Mouse (Mus musculus) layer of hippocampus, adult 9-11 months (tissue): ENCODE measurements at regions not wholly inside any gene's neighbourhood (a gene's known extent, or its start where the extent isn't known, plus 50 kb on each side); places are given as distances from the start of the nearest gene placed in this dataset.

Experiments
- DNase-seq: peaks from one replicate; pipeline ENCODE4 v3.0.0; 2022

DNA sequence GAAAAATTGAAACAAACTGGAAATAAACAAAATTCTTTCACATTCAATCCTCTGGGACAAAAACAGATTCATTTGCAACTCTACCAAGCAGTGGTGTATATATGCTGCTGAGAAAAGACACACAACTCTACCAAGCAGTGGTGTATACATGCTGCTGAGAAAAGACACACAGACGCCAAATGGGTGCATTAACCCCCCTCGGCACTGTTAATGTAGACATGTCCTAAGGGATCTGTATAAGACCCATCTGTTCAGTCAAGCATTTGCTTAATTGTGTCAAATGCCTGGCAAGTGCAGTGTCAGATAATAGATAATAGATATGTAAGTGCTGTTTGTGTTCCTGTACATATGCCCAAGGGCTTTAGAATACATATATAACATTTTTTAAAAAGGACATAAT, 1035.2 kb upstream of the B3galt2 start:
- no peak for DNase-seq

DNA sequence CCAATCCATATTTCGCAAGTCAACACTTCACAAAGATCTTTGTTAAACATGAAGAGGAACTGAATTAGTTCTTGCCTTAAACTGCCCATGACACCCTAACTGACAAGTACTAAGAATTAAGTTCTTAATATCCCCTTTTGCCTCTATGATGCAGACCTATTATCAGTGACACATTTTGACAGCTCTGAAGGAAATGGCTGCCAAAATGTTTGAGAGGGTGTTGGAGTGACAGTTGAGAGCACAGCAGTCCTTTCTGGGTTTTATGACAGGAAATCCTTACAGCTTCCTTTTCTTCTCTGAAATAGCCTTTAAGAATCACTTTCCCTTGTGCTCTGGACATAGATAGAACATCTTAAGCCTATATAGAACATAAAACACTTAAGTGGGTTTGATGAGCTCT, 1034.4 kb upstream of the B3galt2 start:
- DNase-seq = no peak

DNA sequence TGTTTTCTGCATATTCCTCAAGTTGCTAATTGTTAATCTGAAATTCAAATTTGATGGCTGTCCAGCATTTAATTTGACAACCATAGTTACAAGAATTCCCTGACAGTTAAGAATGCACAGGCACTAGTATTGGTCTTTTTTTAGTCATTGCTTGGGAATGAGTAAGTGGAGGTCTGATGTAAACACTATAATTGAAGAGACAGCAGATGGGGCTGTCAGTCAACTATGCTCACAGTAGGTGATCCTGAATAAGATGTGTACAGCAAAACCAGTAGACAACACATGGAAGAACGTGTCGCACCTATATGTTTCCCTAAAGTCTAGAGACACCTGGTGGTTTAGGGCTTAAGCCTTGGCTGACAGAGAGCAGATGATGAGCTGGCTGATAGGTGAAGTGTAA, 1019.0 kb upstream of the B3galt2 start:
- DNase-seq = no peak

DNA sequence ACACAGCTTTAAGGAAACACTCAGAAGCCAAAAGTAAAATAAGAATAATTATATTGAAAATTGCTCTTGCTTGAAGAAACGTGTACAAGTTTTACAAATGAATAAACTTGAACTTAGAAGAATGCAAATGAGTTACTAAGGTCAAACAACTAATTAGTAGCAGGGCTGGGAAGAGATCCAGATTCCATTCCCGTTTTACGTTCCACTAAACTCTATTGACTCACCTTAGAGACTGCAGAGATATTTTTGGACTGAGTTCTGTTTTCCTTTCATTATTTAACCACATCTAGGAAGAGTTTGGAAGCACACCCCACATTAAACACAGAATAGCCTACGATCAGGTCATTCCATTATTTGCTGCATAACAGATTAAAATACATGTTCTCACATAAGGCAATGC, 1016.2 kb upstream of the B3galt2 start:
- DNase-seq = peak; percentile 3

DNA sequence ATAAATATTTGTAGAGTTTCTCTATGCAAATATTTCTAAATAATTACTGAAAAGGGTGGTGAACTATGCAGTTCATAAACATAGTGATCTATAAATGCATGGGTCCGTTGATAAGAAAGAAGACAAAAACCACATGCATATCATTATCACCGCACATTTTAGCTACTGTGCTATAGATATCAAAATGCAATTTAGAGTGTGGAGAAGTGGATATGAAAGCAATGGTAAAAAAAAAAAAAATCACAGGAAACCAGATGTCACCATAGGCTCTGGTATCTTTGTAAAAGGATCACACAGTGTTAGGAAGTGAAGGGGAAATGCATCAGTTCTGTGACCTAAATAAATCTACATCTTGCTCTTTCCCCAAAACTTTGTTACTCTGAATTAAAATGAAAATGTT, 985.2 kb upstream of the B3galt2 start:
- no peak for DNase-seq

DNA sequence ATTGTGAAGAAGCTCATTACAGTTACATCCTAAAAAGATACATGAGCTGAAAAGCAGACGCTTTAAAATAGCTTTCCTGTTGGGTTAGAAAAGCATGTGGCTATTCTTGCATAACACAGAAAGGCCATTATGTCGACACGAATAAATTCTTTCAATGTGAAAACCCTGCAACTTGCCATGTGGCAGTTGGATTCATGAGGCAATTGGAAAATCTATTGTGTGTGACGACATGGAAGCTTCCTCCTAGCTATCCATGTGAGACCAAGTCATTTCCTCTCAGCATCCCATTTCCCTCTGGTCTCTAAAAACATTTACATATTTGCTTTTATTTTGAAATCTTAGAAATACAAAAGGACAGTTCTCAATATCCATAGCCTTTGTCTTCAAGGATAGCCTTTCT, 975.2 kb upstream of the B3galt2 start:
- no peak for DNase-seq

DNA sequence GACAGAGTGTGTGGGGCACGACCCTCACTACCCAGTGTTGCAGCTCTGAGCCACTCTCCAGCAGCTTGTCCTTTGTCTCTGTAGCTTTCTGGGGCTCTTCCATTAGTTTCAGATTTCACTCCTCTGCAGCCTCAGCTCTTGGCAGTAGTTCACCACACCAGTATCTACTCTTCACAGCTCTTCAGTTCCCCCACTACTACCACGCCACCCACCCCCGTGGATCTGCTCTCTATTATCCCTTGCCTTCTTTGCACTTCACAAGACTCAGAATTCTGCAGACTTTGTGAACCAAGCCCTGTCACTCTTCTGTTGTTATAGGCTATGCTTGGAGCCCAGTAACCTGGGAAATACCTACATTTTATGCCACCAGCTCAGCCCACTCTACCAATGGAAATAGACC, 960.5 kb upstream of the B3galt2 start:
- DNase-seq = peak; percentile 19

DNA sequence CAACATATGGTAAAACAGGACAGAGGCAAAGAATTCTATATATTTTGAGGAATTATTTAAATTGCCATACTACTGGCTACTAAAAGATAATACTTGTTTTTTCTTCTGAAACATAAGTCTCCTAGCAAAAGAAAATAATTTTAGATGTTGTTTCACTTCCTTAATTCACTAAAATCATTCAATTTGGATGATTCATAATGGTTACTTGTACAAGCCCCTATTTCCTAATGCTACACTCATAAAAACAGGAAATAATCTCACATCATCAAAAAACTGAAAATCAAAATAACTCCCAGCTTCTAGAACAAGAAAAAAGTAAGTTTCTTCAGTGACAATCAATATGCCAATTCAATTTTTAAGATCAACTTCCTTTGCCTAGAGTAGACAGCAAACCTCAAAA, 951.6 kb upstream of the B3galt2 start:
- no peak for DNase-seq

DNA sequence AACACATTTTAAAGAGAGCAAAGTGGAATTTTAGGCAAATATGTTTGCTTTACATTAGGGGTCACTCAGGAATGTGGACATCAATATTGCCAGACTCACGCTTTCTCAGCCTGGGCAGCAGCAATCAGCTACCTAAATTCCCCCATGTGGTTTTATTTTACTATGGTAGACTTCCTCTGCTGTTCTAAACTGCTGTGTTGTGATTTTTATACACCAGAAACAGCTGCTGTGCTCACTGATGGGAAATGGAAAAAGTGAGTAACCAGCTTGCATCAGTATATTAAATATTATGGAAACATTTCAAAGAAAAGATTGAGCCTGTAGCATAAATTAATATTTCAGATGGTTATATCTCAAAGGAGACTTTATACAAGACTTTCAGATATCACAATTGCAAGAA, 945.3 kb upstream of the B3galt2 start:
- no peak for DNase-seq

DNA sequence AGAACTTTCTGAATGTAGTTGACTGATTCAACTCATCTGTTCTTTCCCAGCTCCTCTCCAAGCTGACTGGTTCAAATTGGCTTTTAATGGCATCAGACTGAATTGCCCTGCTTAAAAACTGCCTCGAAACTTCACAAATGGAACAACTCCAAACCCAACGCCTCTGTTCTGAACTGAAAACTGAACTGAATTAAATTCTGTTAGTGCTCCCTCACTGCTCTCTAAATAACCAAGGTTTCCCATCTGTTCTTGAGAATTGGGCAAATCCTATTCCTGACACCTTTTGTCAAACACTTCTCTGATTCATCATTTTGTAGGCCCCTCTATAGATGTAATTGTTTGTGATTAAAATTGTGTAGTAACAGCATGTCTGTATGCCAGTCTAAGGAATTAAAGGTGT, 932.2 kb upstream of the B3galt2 start:
- DNase-seq = no peak

DNA sequence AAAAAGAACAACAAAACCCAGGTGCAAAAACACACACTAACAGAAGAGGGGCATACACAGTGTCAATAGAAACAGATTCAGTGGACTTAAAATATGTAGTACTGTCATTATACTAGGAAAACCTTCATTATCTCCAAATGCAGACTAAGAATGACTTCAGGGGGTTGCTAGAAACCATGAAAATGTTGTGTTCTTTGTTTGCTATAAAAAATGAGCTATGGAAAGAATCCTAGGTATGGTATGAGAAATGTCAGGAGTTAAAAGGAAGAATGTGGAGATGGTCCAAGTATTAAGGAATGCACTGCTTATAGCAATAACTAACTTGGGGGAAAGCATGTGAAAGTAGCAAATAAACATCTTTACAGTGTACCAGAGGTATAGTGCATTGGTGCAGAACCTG, 910.2 kb upstream of the B3galt2 start:
- DNase-seq = no peak

DNA sequence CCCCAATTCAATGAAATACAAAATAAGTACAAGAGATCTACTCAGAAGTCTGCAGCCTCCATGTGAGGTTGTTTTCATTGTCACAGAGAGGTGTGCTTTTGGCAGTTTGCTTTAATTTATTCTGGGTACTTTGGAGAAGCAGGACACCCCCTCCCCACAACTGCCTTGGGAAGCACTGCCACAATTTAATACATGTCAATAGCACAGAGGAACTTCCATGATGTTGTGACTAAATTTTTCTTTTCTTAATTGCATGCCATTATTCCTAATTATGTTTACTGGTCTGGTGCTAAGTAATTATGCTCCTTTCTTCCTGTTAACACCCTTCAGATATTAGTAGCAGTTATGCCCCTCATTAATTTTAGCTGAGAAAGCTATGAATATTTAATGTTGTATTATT, 906.4 kb upstream of the B3galt2 start:
- DNase-seq = no peak

DNA sequence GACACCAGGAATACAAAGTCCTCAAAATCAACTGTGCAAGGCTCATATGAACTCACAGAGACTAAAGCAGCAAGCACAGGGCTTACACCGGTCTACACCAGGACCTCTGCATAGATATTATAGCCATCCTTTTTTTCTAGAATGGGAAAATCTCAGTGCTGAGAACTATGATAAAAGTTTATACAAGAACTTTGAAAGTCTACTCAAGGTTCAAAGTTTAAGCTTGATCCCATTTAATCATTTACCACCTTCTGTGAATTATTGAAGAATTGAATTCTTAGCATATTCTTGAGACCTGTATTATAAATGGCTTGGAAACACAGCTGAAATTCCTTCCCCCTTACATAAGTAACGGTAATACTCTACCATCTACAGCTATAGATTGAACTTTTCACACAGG, 902.1 kb upstream of the B3galt2 start:
- DNase-seq = no peak

DNA sequence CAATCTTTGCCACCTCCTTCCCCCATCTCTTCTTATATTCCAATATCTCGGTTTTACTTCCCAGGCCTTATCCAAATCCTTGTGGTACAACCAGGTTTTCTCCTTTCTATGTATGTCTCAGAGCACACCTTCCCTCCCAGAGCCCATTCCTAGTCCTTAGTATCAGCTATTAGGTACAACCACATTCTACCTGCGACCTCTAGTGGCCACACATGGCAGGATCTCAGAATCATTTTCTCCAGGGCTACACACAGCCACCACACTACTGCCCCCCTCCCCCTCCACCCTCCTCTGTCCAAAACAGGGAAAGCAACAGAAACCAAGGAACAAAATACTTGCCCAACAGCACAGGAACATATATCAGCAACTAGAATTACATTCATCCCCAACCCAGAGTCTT, 898.2 kb upstream of the B3galt2 start:
- no peak for DNase-seq

DNA sequence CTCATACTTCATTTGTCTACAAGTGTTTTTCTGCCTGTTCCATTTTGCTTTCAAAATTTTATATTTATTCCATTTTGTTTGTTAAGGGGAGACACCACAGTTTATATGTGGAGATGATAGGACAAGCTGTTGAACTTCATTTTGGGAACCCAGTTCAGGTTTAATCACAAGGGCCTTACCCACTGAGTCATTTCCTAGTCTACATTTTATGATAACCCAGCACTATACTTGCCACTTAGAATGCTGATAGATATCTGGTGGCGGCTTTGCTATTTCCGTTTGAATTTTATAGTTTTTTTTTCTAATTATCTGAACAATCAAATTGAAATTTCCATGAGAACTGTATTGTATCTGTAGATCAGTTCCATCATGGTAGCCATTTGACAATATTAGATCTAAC, 869.5 kb upstream of the B3galt2 start:
- DNase-seq = no peak
